Mouse (Mus musculus) stomach, adult 2 months (tissue): ENCODE data around the gene Ptar1. TPM values are rescaled to one million over a fixed set of nuclear protein-coding genes. Genes with fewer than 3 reads are reported as not detected.

ENCODE experiments used
- polyA plus RNA-seq: library from polyadenylated mRNA; depleted of rRNA; stranded (reverse); fragments of >200 nt; gene quantifications from 2 replicates; pipeline ENCODE4 v1.2.3, GENCODE M21; 2012; rRNA removed

The Ptar1 gene
- polyA plus RNA-seq, result 0.25 and 0.51 TPM in 2 replicates

GRCm38 (mm10) chr19:23687296-23688021 is at the start of gene Ptar1:
TSS of gene Ptar1 (plus strand) at chr19:23687429.

GRCm38 (mm10) chr19:23652644-23653043 is 34.6 kb upstream of the Ptar1 start, which contains the start of gene 1700028P14Rik:
TSS of gene 1700028P14Rik (minus strand) at chr19:23652812.

GRCm38 (mm10) chr19:23758554-23759321 is 71.5 kb downstream of the Ptar1 start, which contains the start of gene Apba1:
TSS of gene Apba1 (plus strand) at chr19:23758887.

Other genes starting within 250 kb of the Ptar1 start
- 3.6 and 6.0 TPM in 2 replicates for gene Mamdc2, start 239.0 kb upstream of the Ptar1 start, polyA plus RNA-seq
- gene 1700028P14Rik, start 34.6 kb upstream of the Ptar1 start, polyA plus RNA-seq, result not detected in 2 replicates
- gene Apba1, start 71.5 kb downstream of the Ptar1 start, polyA plus RNA-seq, result 1.3 TPM in 2 replicates